14 mouse cellular contexts compared by ENCODE assay signal in genomic region chr4:67224533-67224932, GRCm38 (mm10).
"Had no signal": no experiment of that assay in that cellular context is flagged by ENCODE, and none has a peak within 500 bp of the region (broad histone marks: within the 10 kb centered on the region; RNA-seq: fewer than 3 reads in every experiment).

No protein-coding gene starts in this region.

- ATAC-seq: midbrain, embryonic 13.5 days; midbrain, embryonic 15.5 days had no signal

- H3K4me1 ChIP-seq: megakaryocyte, embryonic 14.5 days; midbrain, embryonic 13.5 days; midbrain, embryonic 15.5 days; neural tube, embryonic 12.5 days; stomach, embryonic 15.5 days had no signal

- H3K4me3 ChIP-seq: megakaryocyte, embryonic 14.5 days; midbrain, embryonic 13.5 days; midbrain, embryonic 15.5 days; neural tube, embryonic 12.5 days; stomach, embryonic 15.5 days had no signal

- H3K27ac ChIP-seq: midbrain, embryonic 13.5 days; midbrain, embryonic 15.5 days; neural tube, embryonic 12.5 days; stomach, embryonic 15.5 days; stomach, postnatal 0 days had no signal

- H3K9ac ChIP-seq: lung, embryonic 14.5 days; midbrain, embryonic 13.5 days; midbrain, embryonic 15.5 days; neural tube, embryonic 12.5 days; stomach, embryonic 15.5 days had no signal

- H3K4me2 ChIP-seq: lung, embryonic 14.5 days; midbrain, embryonic 11.5 days; midbrain, embryonic 13.5 days; midbrain, embryonic 15.5 days; neural tube, embryonic 12.5 days; stomach, embryonic 15.5 days had no signal

- H3K9me3 ChIP-seq: megakaryocyte, embryonic 14.5 days; midbrain, embryonic 13.5 days; midbrain, embryonic 15.5 days; neural tube, embryonic 12.5 days; stomach, embryonic 15.5 days had no signal

- H3K27me3 ChIP-seq: megakaryocyte, embryonic 14.5 days; midbrain, embryonic 13.5 days; midbrain, embryonic 15.5 days; neural tube, embryonic 12.5 days; stomach, embryonic 15.5 days had no signal

- DNase-seq: lung, adult 18-20 months; lung, embryonic 14.5 days; lung, postnatal 10 days; lung, postnatal 4 days; right cerebral cortex, postnatal 14 days; thymus, adult 2 months; thymus, postnatal 36 days had no signal

- H3K36me3 ChIP-seq: midbrain, embryonic 13.5 days; midbrain, embryonic 15.5 days; neural tube, embryonic 12.5 days; stomach, embryonic 15.5 days had no signal
